Mouse (Mus musculus): ENCODE data around the gene Copg1. TPM values are rescaled to one million over a fixed set of nuclear protein-coding genes. Genes with fewer than 3 reads are reported as not detected.

Gene Copg1
- polyA plus RNA-seq, 1 experiment from 2014 or later: 198 TPM

DNA sequence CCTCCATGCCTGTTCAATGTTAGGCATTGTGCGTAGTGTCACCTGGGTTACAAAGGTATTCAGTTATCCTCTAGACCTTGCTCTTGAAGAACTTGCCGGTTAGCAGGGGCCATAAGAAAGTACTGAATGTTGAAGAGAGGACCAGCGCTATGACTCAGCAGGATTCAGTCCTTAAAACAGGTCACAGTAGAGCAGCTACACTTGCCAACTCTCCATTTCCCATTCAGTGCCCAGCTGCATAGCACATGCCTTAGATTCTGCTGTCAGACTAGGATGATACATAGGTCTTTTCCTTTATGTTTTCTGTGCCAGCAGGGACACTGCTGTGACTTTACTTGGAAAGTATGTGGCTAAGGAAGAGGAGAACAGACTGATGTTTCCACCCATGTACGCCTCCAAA is 34.2 kb upstream of the Copg1 start:
- Histone ChIP-seq H3K4me1 (peaks cover 16% of the 10 kb centered on the region), H3K36me3 (replicated peaks) (no peaks in the 10 kb centered on the region), H3K27me3 (replicated peaks) (no peaks in the 10 kb centered on the region), H3K4me3 (no peak overlapping the region), H3K9me3 (no peaks in the 10 kb centered on the region), H3K27ac (no peak overlapping the region), H3K9ac (no peak overlapping the region), H3K4me2 (no peak overlapping the region)
- 81% methylated on average over 4 of the region's 4 CpGs for WGBS
- no peak for ATAC-seq (replicated peaks)

DNA sequence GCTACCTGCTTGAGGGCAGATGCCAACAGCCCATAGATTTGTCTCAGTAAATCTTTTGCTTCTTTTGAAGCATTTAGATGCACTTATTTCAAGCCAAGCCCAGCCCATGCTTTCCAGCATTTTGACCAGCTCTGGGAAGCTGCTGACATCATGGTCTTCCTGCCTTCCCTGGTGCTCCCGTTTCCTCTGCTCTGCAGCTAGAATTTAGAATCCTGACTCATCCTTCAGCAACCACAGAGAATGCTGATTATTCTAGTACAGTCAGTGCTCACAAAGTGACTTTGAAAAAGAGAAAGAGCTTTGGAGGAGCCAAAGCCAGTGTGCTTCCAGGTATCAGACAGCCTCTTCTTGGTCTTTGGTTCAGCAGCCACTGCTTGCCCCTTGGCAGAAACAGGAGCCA is 30.5 kb upstream of the Copg1 start:
- no peaks in the 10 kb centered on the region for H3K36me3 ChIP-seq (replicated peaks)
- no peak for ATAC-seq (replicated peaks)
- WGBS: 71% methylated on average over 1 of the region's 1 CpGs
- H3K27ac ChIP-seq: no peak overlapping the region
- H3K4me1 ChIP-seq: no peaks in the 10 kb centered on the region
- H3K4me2 ChIP-seq: no peak overlapping the region
- H3K9ac ChIP-seq: no peak overlapping the region
- H3K4me3 ChIP-seq: no peak overlapping the region
- H3K9me3 ChIP-seq: no peaks in the 10 kb centered on the region
- no peaks in the 10 kb centered on the region for H3K27me3 ChIP-seq (replicated peaks)

GRCm38 (mm10) chr6:87866211-87866610 is 21.4 kb upstream of the Copg1 start:
- H3K9me3 ChIP-seq: no peaks in the 10 kb centered on the region
- no peaks in the 10 kb centered on the region for H3K27me3 ChIP-seq (replicated peaks)
- no peak overlapping the region for H3K4me2 ChIP-seq
- no peaks in the 10 kb centered on the region for H3K36me3 ChIP-seq (replicated peaks)
- 90% methylated on average over 6 of the region's 6 CpGs for WGBS
- no peaks in the 10 kb centered on the region for H3K4me1 ChIP-seq
- H3K9ac ChIP-seq: no peak overlapping the region
- no peak overlapping the region for H3K27ac ChIP-seq
- no peak overlapping the region for H3K4me3 ChIP-seq
- no peak for ATAC-seq (replicated peaks)

- H3K4me1 ChIP-seq: no peaks in the 10 kb centered on the region
- H3K27ac ChIP-seq: no peak overlapping the region
- no peaks in the 10 kb centered on the region for H3K27me3 ChIP-seq (replicated peaks)
- H3K4me3 ChIP-seq: no peak overlapping the region
- no peak overlapping the region for H3K9ac ChIP-seq
- no peak overlapping the region for H3K4me2 ChIP-seq
- no peaks in the 10 kb centered on the region for H3K36me3 ChIP-seq (replicated peaks)
- 80% methylated on average over 2 of the region's 2 CpGs for WGBS
- no peaks in the 10 kb centered on the region for H3K9me3 ChIP-seq
- ATAC-seq (replicated peaks): no peak
These were observed 20.4 kb upstream of the Copg1 start for GRCm38 (mm10) chr6:87867256-87867655.

- no peaks in the 10 kb centered on the region for H3K4me1 ChIP-seq
- no peaks in the 10 kb centered on the region for H3K27me3 ChIP-seq (replicated peaks)
- no peak overlapping the region for H3K9ac ChIP-seq
- no peak overlapping the region for H3K4me3 ChIP-seq
- H3K4me2 ChIP-seq: no peak overlapping the region
- WGBS: 78% methylated on average over 9 of the region's 9 CpGs
- no peaks in the 10 kb centered on the region for H3K36me3 ChIP-seq (replicated peaks)
- no peaks in the 10 kb centered on the region for H3K9me3 ChIP-seq
- ATAC-seq (replicated peaks): no peak
- no peak overlapping the region for H3K27ac ChIP-seq
These were observed 18.6 kb upstream of the Copg1 start for GRCm38 (mm10) chr6:87868871-87869506.

DNA sequence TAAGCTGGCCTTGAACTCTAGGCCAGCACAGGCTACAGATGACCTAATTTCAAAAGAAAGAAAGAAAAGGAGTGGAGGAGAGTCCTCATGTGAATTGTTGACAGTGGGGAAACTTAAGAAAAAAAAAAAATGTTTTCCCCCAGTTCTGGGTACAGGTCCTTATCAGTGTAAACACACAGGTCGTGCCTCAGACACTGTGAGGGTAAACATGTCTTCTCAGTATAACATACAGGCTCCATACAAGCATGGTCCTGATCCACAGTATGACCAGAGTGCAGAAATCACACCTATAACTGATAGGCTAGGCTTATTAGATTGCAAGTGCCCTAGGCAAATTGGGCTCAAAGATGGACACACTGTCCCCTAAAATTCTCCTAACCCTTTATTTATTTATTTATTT is 17.2 kb upstream of the Copg1 start:
- no peaks in the 10 kb centered on the region for H3K36me3 ChIP-seq (replicated peaks)
- 68% methylated on average over 1 of the region's 1 CpGs for WGBS
- no peak overlapping the region for H3K27ac ChIP-seq
- H3K4me1 ChIP-seq: no peaks in the 10 kb centered on the region
- no peak overlapping the region for H3K9ac ChIP-seq
- H3K4me2 ChIP-seq: no peak overlapping the region
- no peaks in the 10 kb centered on the region for H3K9me3 ChIP-seq
- no peak for ATAC-seq (replicated peaks)
- H3K27me3 ChIP-seq (replicated peaks): no peaks in the 10 kb centered on the region
- no peak overlapping the region for H3K4me3 ChIP-seq

DNA sequence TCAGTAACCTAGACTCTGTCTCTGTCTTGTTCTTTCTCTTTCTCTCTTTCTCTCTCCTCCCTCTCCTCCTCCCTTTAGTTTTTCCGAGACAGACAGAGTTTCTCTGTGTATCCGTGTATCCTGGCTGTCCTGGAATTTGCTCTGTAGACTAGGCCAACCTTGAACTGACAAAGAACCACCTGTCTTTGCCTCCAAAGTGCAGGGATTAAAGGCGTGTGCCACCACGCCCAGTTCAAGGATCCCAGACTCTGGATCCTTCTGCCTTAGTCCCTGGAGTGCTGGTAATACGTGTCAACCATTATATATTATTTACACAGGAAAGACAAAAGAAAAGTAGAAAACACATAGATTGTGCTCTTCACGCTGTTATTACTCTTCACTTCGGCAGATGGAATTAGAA is 16.4 kb upstream of the Copg1 start:
- ATAC-seq (replicated peaks): no peak
- Histone ChIP-seq H3K27ac (no peak overlapping the region), H3K27me3 (replicated peaks) (no peaks in the 10 kb centered on the region), H3K4me3 (no peak overlapping the region), H3K9ac (no peak overlapping the region), H3K9me3 (no peaks in the 10 kb centered on the region), H3K36me3 (replicated peaks) (no peaks in the 10 kb centered on the region), H3K4me2 (no peak overlapping the region), H3K4me1 (no peaks in the 10 kb centered on the region)
- 83% methylated on average over 7 of the region's 7 CpGs for WGBS

DNA sequence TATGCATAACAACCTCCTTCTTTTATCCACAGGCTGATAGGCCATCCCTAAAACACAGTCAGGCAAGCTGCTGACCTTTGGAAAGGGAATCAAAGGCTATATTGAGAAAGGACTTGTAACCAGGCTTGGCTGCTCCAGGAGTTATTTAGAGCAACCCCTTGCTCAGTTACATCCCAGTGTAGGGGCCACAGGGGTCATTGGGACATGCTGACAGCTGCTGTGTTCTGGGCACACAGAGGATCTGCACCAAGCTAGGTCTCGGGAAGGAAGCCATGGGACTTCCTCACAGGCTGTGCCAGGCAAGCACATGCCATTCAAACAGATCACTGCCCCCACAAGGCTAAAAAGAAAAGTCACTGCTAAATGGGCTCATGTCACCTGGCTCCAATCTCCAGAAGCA is 14.5 kb upstream of the Copg1 start:
- H3K36me3 ChIP-seq (replicated peaks): no peaks in the 10 kb centered on the region
- no peak overlapping the region for H3K4me3 ChIP-seq
- ATAC-seq (replicated peaks): no peak
- H3K27ac ChIP-seq: no peak overlapping the region
- no peaks in the 10 kb centered on the region for H3K4me1 ChIP-seq
- no peaks in the 10 kb centered on the region for H3K27me3 ChIP-seq (replicated peaks)
- WGBS: 50% methylated on average over 1 of the region's 1 CpGs
- H3K4me2 ChIP-seq: no peak overlapping the region
- H3K9ac ChIP-seq: no peak overlapping the region
- no peaks in the 10 kb centered on the region for H3K9me3 ChIP-seq

DNA sequence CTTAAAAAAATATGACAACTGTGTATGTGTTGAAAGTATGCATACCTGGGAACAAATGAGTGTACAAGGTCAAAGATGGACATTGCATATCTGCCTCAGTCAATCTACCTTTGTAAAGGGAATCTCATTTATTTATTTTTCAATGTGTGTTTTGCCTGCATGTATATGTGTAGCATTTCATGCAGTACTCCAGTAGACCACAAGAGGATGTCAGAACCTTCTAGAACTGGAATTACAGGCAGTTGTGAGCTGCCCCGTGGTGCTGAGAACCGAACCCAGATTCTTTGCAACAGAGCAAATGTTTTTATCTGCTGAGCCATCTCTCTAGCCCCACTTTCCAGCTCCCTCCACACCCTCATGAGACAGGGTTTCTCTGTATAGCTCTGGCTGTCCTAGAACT is 13.7 kb upstream of the Copg1 start:
- Histone ChIP-seq H3K4me1 (no peaks in the 10 kb centered on the region), H3K4me3 (no peak overlapping the region), H3K36me3 (replicated peaks) (no peaks in the 10 kb centered on the region), H3K9ac (no peak overlapping the region), H3K27me3 (replicated peaks) (no peaks in the 10 kb centered on the region), H3K4me2 (no peak overlapping the region), H3K27ac (no peak overlapping the region), H3K9me3 (no peaks in the 10 kb centered on the region)
- 90% methylated on average over 2 of the region's 2 CpGs for WGBS
- no peak for ATAC-seq (replicated peaks)

DNA sequence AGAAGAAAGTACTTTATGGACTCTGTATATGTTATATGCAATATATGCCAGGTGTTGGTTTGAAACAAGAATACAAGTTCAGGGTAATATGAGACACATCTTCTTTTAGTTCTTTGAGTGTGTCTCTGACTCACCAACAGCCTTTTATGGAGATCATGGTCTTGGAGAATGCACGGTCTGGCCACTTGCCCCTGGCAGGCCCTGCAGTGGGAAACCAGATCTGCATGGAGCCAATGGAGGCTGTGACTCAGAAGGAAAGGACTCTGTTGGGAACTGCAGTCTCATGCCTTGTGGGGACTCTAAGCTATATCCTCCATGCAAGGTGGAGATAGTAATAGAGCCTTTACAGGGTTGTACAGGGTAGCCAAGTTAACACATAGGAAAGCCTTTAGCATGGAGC is 12.5 kb upstream of the Copg1 start:
- no peak for ATAC-seq (replicated peaks)
- WGBS: 90% methylated on average over 1 of the region's 1 CpGs
- Histone ChIP-seq H3K9ac (no peak overlapping the region), H3K4me3 (no peak overlapping the region), H3K27me3 (replicated peaks) (no peaks in the 10 kb centered on the region), H3K27ac (no peak overlapping the region), H3K9me3 (no peaks in the 10 kb centered on the region), H3K36me3 (replicated peaks) (no peaks in the 10 kb centered on the region), H3K4me2 (no peak overlapping the region), H3K4me1 (no peaks in the 10 kb centered on the region)

DNA sequence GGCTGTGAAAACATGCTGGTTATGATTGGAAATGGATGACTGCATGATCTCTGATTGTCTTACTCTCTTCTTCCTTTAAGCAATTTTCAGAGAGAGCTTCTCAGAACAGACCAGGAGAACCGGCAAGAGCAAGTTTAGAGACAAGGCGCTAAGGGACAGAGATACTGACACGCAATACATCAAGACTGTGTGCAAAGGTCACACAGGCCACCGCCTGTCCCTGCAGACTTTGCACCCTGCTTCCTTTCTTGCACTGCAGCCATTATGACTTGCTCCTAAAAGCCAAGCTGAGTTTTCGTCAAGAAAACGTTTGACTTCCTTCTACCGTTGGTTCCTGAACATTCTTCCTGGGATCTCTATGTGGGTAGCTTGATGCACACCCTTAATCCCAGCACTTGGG is 12.1 kb upstream of the Copg1 start:
- Histone ChIP-seq H3K27me3 (replicated peaks) (no peaks in the 10 kb centered on the region), H3K27ac (no peak overlapping the region), H3K9me3 (no peaks in the 10 kb centered on the region), H3K36me3 (replicated peaks) (no peaks in the 10 kb centered on the region), H3K9ac (no peak overlapping the region), H3K4me3 (no peak overlapping the region), H3K4me1 (no peaks in the 10 kb centered on the region), H3K4me2 (no peak overlapping the region)
- no peak for ATAC-seq (replicated peaks)
- 90% methylated on average over 7 of the region's 7 CpGs for WGBS

DNA sequence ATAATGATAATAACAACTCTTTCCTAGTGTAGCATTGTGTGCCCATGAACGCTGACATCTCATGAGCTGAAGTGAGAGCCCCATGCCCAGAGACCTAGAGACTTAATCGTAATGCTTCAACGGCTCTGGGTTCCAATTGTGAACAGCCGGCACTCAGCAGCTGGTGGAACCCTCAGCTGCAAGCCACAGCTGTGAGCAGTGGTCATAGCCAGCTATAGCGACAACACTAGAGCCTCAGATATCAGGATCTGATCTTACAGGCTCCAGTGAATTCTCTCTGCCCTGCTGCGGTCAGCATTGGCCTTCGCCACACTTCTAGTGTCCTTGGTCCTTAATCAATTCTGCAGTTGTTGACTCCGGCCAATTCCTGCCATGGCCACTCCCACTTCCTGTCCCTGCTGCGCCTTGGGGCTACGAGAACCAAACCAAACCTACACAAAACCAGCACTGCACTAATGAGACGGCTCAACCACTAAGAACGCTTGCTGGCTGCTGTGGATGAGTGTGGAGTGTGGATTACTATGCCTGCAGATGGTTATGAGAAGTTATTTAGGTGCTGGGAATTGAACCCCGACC is 11.5 kb upstream of the Copg1 start:
- 82% methylated on average over 13 of the region's 13 CpGs for WGBS
- Histone ChIP-seq H3K9ac (no peak overlapping the region), H3K27ac (no peak overlapping the region)

GRCm38 (mm10) chr6:87879010-87879409 is 8.6 kb upstream of the Copg1 start:
- Histone ChIP-seq H3K4me3 (no peak overlapping the region), H3K9ac (no peak overlapping the region), H3K27ac (no peak overlapping the region), H3K27me3 (replicated peaks) (no peaks in the 10 kb centered on the region), H3K9me3 (no peaks in the 10 kb centered on the region), H3K4me1 (no peaks in the 10 kb centered on the region), H3K36me3 (replicated peaks) (no peaks in the 10 kb centered on the region), H3K4me2 (no peak overlapping the region)
- no peak for ATAC-seq (replicated peaks)
- WGBS: 55% methylated on average over 4 of the region's 4 CpGs

More for the DNA sequence above, 11.5 kb upstream of the Copg1 start:
- no peak overlapping the region for H3K4me2 ChIP-seq
- no peak overlapping the region for H3K4me3 ChIP-seq
- H3K27me3 ChIP-seq (replicated peaks): no peaks in the 10 kb centered on the region
- ATAC-seq (replicated peaks): no peak
- no peaks in the 10 kb centered on the region for H3K36me3 ChIP-seq (replicated peaks)
- no peaks in the 10 kb centered on the region for H3K9me3 ChIP-seq
- H3K4me1 ChIP-seq: no peaks in the 10 kb centered on the region
